Mouse (Mus musculus): ENCODE data around the gene Daglb. TPM values are rescaled to one million over a fixed set of nuclear protein-coding genes. Genes with fewer than 3 reads are reported as not detected.
A peak's percentile ranks its signal among the peaks of the same experiment; 100 is the strongest.

Gene Daglb
- polyA plus RNA-seq, 1 experiment from 2014 or later: 5.5 TPM

DNA sequence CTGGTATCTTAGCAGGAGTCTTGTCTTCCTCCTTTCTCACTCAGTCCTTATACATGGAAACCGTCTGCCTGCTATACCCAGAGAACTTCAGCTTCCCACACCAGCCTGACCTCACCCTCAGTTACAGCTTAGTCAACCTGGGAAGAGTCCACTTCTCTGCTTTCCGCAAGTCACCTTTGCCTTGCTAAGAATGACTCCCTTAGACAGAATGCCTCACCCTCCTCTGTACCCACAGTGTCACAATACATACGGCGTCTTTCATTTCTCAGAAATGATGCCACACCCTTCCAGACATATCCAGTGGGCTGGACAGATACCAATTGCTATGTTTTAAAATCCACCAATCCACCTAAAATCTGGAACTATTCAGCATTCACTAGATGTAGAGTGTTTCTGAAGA, 47.9 kb downstream of the Daglb start:
- 52% methylated on average over 4 of the region's 4 CpGs for WGBS
- TF ChIP-seq CTCF (IDR thresholded peaks at IDR 0.05; ENCODE audit: low read depth) (no peak), EP300 (optimal IDR thresholded peaks at IDR 0.05) (no peak)

DNA sequence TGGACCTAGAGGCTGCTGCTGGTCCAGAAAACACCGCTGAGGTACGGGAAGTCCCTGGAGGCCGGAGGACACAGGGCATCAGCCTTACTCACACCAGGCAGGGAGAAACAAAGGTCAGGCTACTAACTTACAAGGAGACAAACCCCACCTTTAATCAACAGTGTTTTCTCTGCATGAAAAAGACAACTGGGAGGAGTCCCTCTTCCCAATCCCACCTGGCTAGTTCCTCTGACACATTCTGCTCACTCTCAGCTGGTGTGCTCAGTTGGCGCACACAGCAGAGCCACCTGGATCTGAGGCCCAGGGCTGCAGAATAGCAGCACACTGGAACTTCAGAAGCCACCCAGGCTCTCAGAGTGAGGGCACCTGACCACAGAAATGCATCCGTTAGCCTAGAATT, 50.5 kb downstream of the Daglb start:
- H3K9ac ChIP-seq (ENCODE audit: low read length): no peak overlapping the region
- H3K27ac ChIP-seq (replicated peaks): peak overlapping the region; percentile 24; the same call in 1 of the 2 replicates
- H3K36me3 ChIP-seq (ENCODE audit: control insufficient read depth, insufficient read depth, low read length): peaks cover 17% of the 10 kb centered on the region
- ATAC-seq (ENCODE audit: low FRiP score, low TSS enrichment) (0 out of 2 replicates have a peak, but pooled peaks have one; percentile 6), DNase-seq (ENCODE audit: low spot score) (no peak)
- H3K4me1 ChIP-seq (replicated peaks; ENCODE audit: control insufficient read depth, insufficient read depth): peaks cover 5% of the 10 kb centered on the region
- TF ChIP-seq CTCF (IDR thresholded peaks at IDR 0.05; ENCODE audit: low read depth): no peak
- no peak for TF ChIP-seq EP300 (optimal IDR thresholded peaks at IDR 0.05)
- no peaks in the 10 kb centered on the region for H3K27me3 ChIP-seq (ENCODE audit: control insufficient read depth, insufficient read depth, low read length)
- no peaks in the 10 kb centered on the region for H3K9me3 ChIP-seq (ENCODE audit: control insufficient read depth, low read length)
- WGBS: 68% methylated on average over 5 of the region's 5 CpGs
- H3K4me3 ChIP-seq (ENCODE audit: low read depth, low read length): no peak overlapping the region
- H3K4me2 ChIP-seq (replicated peaks; ENCODE audit: low read depth): no peak overlapping the region

More for the DNA sequence above, 47.9 kb downstream of the Daglb start:
- no peak overlapping the region for H3K9ac ChIP-seq (ENCODE audit: low read length)
- DNase-seq (ENCODE audit: low spot score) (no peak), ATAC-seq (ENCODE audit: low FRiP score, low TSS enrichment) (peak; percentile 84)
- H3K27ac ChIP-seq (replicated peaks): peak overlapping the region; percentile 80
- no peaks in the 10 kb centered on the region for H3K9me3 ChIP-seq (ENCODE audit: control insufficient read depth, low read length)
- no peak overlapping the region for H3K4me3 ChIP-seq (ENCODE audit: low read depth, low read length)
- H3K4me2 ChIP-seq (replicated peaks; ENCODE audit: low read depth): no peak overlapping the region
- H3K4me1 ChIP-seq (replicated peaks; ENCODE audit: control insufficient read depth, insufficient read depth): no peaks in the 10 kb centered on the region; the same call in 1 of the 2 replicates
- H3K27me3 ChIP-seq (ENCODE audit: control insufficient read depth, insufficient read depth, low read length): no peaks in the 10 kb centered on the region
- peaks cover 19% of the 10 kb centered on the region for H3K36me3 ChIP-seq (ENCODE audit: control insufficient read depth, insufficient read depth, low read length)

DNA sequence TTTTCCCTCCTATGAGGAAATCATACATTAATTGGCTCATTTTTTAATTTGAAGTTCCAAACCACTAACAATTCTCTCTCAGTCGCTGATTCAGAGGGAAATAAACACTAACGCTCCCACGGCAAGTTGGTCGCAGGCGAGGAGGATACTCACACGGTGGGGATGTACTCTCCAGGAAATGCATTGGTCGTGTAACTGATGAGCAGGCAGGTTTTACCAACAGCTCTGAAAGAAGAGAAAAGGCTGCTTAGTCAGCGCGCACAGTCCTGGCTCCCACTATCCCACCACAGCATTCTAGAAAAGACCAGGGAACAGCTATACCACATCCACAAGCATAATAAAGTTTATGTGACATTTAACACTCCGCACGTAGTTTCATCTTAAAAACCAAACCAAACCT, 52.6 kb downstream of the Daglb start:
- DNase-seq (ENCODE audit: low spot score): no peak

DNA sequence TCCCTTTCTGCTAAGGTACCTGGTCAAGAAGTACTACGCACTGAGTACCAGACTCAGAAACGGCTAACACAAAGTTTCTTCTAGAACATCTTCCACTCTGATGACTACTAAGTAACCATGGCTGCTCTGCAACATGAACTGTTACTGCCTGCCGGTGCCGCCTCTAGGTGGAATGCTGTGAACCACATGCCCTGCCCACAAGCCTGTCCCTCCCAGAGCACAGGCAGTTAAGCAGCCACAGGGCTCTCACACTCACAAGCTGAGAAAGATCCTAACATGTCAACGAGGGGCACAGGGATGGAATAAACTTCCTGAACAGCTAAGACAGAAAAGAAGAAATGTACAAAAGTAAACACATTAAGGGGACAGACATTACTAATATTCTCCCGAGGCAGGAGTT, 53.1 kb downstream of the Daglb start:
- ATAC-seq (ENCODE audit: low FRiP score, low TSS enrichment): peak; percentile 70
- 33% methylated on average over 6 of the region's 6 CpGs for WGBS

More for the DNA sequence above, 52.6 kb downstream of the Daglb start:
- H3K27ac ChIP-seq (replicated peaks): peak overlapping the region; percentile 1; the same call in 1 of the 2 replicates
- H3K4me3 ChIP-seq (ENCODE audit: low read depth, low read length): no peak overlapping the region
- H3K9ac ChIP-seq (ENCODE audit: low read length): no peak overlapping the region
- peaks cover 7% of the 10 kb centered on the region for H3K4me1 ChIP-seq (replicated peaks; ENCODE audit: control insufficient read depth, insufficient read depth)
- H3K9me3 ChIP-seq (ENCODE audit: control insufficient read depth, low read length): no peaks in the 10 kb centered on the region
- no peak overlapping the region for H3K4me2 ChIP-seq (replicated peaks; ENCODE audit: low read depth)
- ATAC-seq (ENCODE audit: low FRiP score, low TSS enrichment): no peak
- TF ChIP-seq EP300 (optimal IDR thresholded peaks at IDR 0.05) (no peak), CTCF (IDR thresholded peaks at IDR 0.05; ENCODE audit: low read depth) (no peak)
- WGBS: 60% methylated on average over 11 of the region's 11 CpGs
- H3K36me3 ChIP-seq (ENCODE audit: control insufficient read depth, insufficient read depth, low read length): peaks cover 13% of the 10 kb centered on the region
- no peaks in the 10 kb centered on the region for H3K27me3 ChIP-seq (ENCODE audit: control insufficient read depth, insufficient read depth, low read length)

DNA sequence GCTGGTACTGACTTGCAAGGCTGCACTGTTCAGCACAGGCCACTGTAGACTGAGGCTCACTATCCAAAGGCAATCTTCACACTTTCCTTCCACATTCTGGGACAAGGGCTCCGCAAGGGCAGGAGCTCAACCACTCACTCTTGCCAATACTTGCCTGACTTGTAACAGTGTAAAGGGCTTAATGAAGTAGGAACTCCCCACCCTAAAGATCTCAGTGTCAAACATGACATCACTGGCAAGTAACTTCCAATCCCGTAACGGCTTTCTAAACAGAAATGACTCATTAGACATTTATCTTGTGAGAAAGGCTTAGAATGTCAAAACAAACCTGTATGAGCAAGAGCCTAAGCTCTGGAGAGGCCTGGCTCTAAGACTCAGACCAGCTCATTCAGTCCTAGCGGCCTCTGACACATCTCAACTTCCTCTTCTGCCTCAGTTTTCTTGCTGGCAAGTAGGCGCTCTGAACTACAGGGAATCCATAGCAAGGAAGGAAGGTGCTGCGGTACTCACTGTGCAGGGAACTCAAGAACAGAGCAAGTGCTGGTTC, 53.7 kb downstream of the Daglb start:
- no peak overlapping the region for H3K4me3 ChIP-seq (ENCODE audit: low read depth, low read length)
- TF ChIP-seq CTCF (IDR thresholded peaks at IDR 0.05; ENCODE audit: low read depth) (peak; percentile 8; the same call in 1 of the 2 replicates), EP300 (optimal IDR thresholded peaks at IDR 0.05) (peak; percentile 33)
- peak overlapping the region; percentile 3 for H3K4me2 ChIP-seq (replicated peaks; ENCODE audit: low read depth)
- peaks cover 12% of the 10 kb centered on the region for H3K36me3 ChIP-seq (ENCODE audit: control insufficient read depth, insufficient read depth, low read length)
- H3K9ac ChIP-seq (ENCODE audit: low read length): 0 out of 2 replicates have a peak overlapping the region, but pooled peaks have one; percentile 35
- H3K9me3 ChIP-seq (ENCODE audit: control insufficient read depth, low read length): no peaks in the 10 kb centered on the region
- 11% methylated on average over 6 of the region's 6 CpGs for WGBS
- DNase-seq (ENCODE audit: low spot score) (no peak), ATAC-seq (ENCODE audit: low FRiP score, low TSS enrichment) (peak; percentile 91)
- peak overlapping the region; percentile 86 for H3K27ac ChIP-seq (replicated peaks)
- peaks cover 7% of the 10 kb centered on the region for H3K4me1 ChIP-seq (replicated peaks; ENCODE audit: control insufficient read depth, insufficient read depth)
- H3K27me3 ChIP-seq (ENCODE audit: control insufficient read depth, insufficient read depth, low read length): no peaks in the 10 kb centered on the region

More for the DNA sequence above, 53.1 kb downstream of the Daglb start:
- H3K27me3 ChIP-seq (ENCODE audit: control insufficient read depth, insufficient read depth, low read length): no peaks in the 10 kb centered on the region
- H3K4me1 ChIP-seq (replicated peaks; ENCODE audit: control insufficient read depth, insufficient read depth): peaks cover 7% of the 10 kb centered on the region
- peak; percentile 63 for DNase-seq (ENCODE audit: low spot score)
- H3K4me2 ChIP-seq (replicated peaks; ENCODE audit: low read depth): no peak overlapping the region; the same call in 1 of the 2 replicates
- no peak overlapping the region for H3K9ac ChIP-seq (ENCODE audit: low read length)
- no peak for TF ChIP-seq CTCF (IDR thresholded peaks at IDR 0.05; ENCODE audit: low read depth)
- no peak for TF ChIP-seq EP300 (optimal IDR thresholded peaks at IDR 0.05)
- H3K27ac ChIP-seq (replicated peaks): peak overlapping the region; percentile 86
- peaks cover 13% of the 10 kb centered on the region for H3K36me3 ChIP-seq (ENCODE audit: control insufficient read depth, insufficient read depth, low read length)
- H3K4me3 ChIP-seq (ENCODE audit: low read depth, low read length): no peak overlapping the region
- no peaks in the 10 kb centered on the region for H3K9me3 ChIP-seq (ENCODE audit: control insufficient read depth, low read length)

DNA sequence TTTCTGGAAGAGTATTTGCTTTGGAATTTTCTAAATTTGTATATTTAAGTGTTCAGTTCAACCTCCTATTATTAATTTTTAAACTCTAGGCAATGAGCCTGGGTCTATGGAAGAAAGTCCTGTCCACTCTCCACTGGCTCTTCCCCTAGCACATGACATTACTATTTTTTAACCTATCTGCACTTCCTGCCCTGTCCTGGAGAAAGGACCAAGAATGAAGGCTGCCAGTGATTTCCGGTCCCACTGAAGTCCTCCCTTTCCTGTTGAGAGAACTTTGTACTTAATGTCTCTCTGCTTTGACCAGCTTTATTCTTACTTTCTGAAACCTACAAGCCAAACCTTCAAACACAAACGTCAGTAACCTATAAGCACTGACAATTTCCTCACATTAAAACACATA, 56.0 kb downstream of the Daglb start:
- peak overlapping the region; percentile 58; the same call in 1 of the 2 replicates for H3K27ac ChIP-seq (replicated peaks)
- H3K4me1 ChIP-seq (replicated peaks; ENCODE audit: control insufficient read depth, insufficient read depth): peaks cover 8% of the 10 kb centered on the region

More for the DNA sequence above, 56.0 kb downstream of the Daglb start:
- DNase-seq (ENCODE audit: low spot score) (no peak), ATAC-seq (ENCODE audit: low FRiP score, low TSS enrichment) (no peak)
- no peak overlapping the region for H3K4me3 ChIP-seq (ENCODE audit: low read depth, low read length)
- 42% methylated on average over 2 of the region's 2 CpGs for WGBS
- no peak overlapping the region for H3K4me2 ChIP-seq (replicated peaks; ENCODE audit: low read depth)
- TF ChIP-seq EP300 (optimal IDR thresholded peaks at IDR 0.05) (no peak), CTCF (IDR thresholded peaks at IDR 0.05; ENCODE audit: low read depth) (no peak)
- no peak overlapping the region for H3K9ac ChIP-seq (ENCODE audit: low read length)
- H3K36me3 ChIP-seq (ENCODE audit: control insufficient read depth, insufficient read depth, low read length): 0 out of 2 replicates have a peak, but pooled peaks cover 4% of the 10 kb centered on the region
- H3K27me3 ChIP-seq (ENCODE audit: control insufficient read depth, insufficient read depth, low read length): no peaks in the 10 kb centered on the region
- H3K9me3 ChIP-seq (ENCODE audit: control insufficient read depth, low read length): no peaks in the 10 kb centered on the region

All from stomach, postnatal 0 days (tissue).